ENCODE assay signal across 9 mouse cellular contexts in the genomic region with DNA sequence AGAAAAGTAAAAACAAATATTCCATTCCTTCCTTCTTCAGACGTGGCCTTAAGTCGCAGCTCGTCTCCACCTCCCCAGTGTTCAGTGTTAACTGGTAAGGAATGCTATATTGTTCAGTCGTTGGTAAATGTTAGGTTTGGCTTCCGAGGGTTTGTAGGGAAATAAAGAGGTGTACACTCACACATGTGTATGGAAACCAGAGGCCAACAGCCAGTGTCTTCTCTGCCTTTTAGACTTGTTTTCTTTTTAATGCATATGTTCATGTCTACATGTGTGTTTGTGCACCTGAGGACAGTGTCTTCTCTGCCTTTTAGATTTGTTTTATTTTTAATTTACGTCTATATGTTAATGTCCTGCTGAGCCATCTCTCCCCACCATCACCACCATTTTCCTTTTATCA. TPM values are rescaled to one million over a fixed set of nuclear protein-coding genes. Genes with fewer than 3 reads are reported as not detected.
DNase-seq lines count a peak whose midpoint lies in the region; ATAC-seq and TF ChIP-seq lines count a peak whose summit lies in the region.
"Had no signal": no experiment of that assay in that cellular context is flagged by ENCODE, and none has a peak within 500 bp of the region (broad histone marks: within the 10 kb centered on the region; RNA-seq: fewer than 3 reads in every experiment).

No protein-coding gene starts in this region.

- no peak for TF ChIP-seq CTCF in layer of hippocampus, adult 2 months (conservative IDR thresholded peaks at IDR 0.05)

- WGBS in embryonic facial prominence, embryonic 13.5 days = 39% methylated on average over 6 of the region's 6 CpGs
- WGBS in hindbrain, embryonic 11.5 days = 14% methylated on average over 6 of the region's 6 CpGs
- 11% methylated on average over 6 of the region's 6 CpGs for WGBS in midbrain, embryonic 16.5 days

- H3K4me3 ChIP-seq in layer of hippocampus, adult 2 months = no peak overlapping the region
- no peak overlapping the region for H3K4me3 ChIP-seq in embryonic facial prominence, embryonic 13.5 days
- H3K4me3 ChIP-seq in hindbrain, embryonic 11.5 days (ENCODE audit: low read depth, low read length) = no peak overlapping the region
- no peak overlapping the region for H3K4me3 ChIP-seq in midbrain, embryonic 16.5 days (ENCODE audit: low read depth, low read length)

- H3K36me3 ChIP-seq in embryonic facial prominence, embryonic 13.5 days = no peaks in the 10 kb centered on the region
- no peaks in the 10 kb centered on the region for H3K36me3 ChIP-seq in hindbrain, embryonic 11.5 days (ENCODE audit: control insufficient read depth, insufficient read depth, low read length)
- no peaks in the 10 kb centered on the region for H3K36me3 ChIP-seq in midbrain, embryonic 16.5 days (ENCODE audit: control insufficient read depth, insufficient read depth, low read length)

- H3K4me1 ChIP-seq in embryonic facial prominence, embryonic 13.5 days = peaks cover 26% of the 10 kb centered on the region
- peaks cover 12% of the 10 kb centered on the region for H3K4me1 ChIP-seq in hindbrain, embryonic 11.5 days (replicated peaks; ENCODE audit: control insufficient read depth, insufficient read depth, low read length)
- peaks cover 6% of the 10 kb centered on the region for H3K4me1 ChIP-seq in midbrain, embryonic 16.5 days (ENCODE audit: control insufficient read depth, insufficient read depth, low read length)

- no peak overlapping the region for H3K9ac ChIP-seq in embryonic facial prominence, embryonic 13.5 days
- no peak overlapping the region for H3K9ac ChIP-seq in hindbrain, embryonic 11.5 days (ENCODE audit: low read depth, low read length)
- H3K9ac ChIP-seq in midbrain, embryonic 16.5 days (ENCODE audit: low read depth, low read length) = no peak overlapping the region

- no peaks in the 10 kb centered on the region for H3K27me3 ChIP-seq in embryonic facial prominence, embryonic 13.5 days
- H3K27me3 ChIP-seq in hindbrain, embryonic 11.5 days (ENCODE audit: control insufficient read depth, insufficient read depth, low read length) = no peaks in the 10 kb centered on the region
- no peaks in the 10 kb centered on the region for H3K27me3 ChIP-seq in midbrain, embryonic 16.5 days (ENCODE audit: control insufficient read depth, insufficient read depth, low read depth, low read length)

- no peak for ATAC-seq in embryonic facial prominence, embryonic 13.5 days (ENCODE audit: insufficient number of reproducible peaks, insufficient read depth, low FRiP score, low TSS enrichment, low read depth)
- no peak for ATAC-seq in hindbrain, embryonic 11.5 days (ENCODE audit: low FRiP score)
- ATAC-seq in midbrain, embryonic 16.5 days = no peak

- peak overlapping the region; percentile 60 for H3K27ac ChIP-seq in layer of hippocampus, adult 2 months
- H3K27ac ChIP-seq in embryonic facial prominence, embryonic 13.5 days = peak overlapping the region; percentile 85; the same call in 1 of the 2 replicates
- peak overlapping the region; percentile 97 for H3K27ac ChIP-seq in hindbrain, embryonic 11.5 days (ENCODE audit: low read depth, low read length)
- peak overlapping the region; percentile 83 for H3K27ac ChIP-seq in midbrain, embryonic 16.5 days (ENCODE audit: low read length)

- no peak overlapping the region for H3K4me2 ChIP-seq in embryonic facial prominence, embryonic 13.5 days
- H3K4me2 ChIP-seq in hindbrain, embryonic 11.5 days (replicated peaks; ENCODE audit: low read depth, low read length) = no peak overlapping the region
- no peak overlapping the region for H3K4me2 ChIP-seq in midbrain, embryonic 16.5 days (ENCODE audit: low read length)

- 0 out of 2 replicates have a peak, but pooled peaks cover 3% of the 10 kb centered on the region for H3K9me3 ChIP-seq in embryonic facial prominence, embryonic 13.5 days
- no peaks in the 10 kb centered on the region for H3K9me3 ChIP-seq in hindbrain, embryonic 11.5 days (ENCODE audit: control insufficient read depth, low read length)
- no peaks in the 10 kb centered on the region for H3K9me3 ChIP-seq in midbrain, embryonic 16.5 days (replicated peaks; ENCODE audit: control insufficient read depth, low read length, poor library complexity, severe bottlenecking)

- DNase-seq in layer of hippocampus, adult 2 months (ENCODE audit: low spot score in 2 of 2) = no peak
- no peak for DNase-seq in layer of hippocampus, postnatal 25 days (ENCODE audit: extremely low spot score in 1 of 2, low spot score in 1 of 2)
- DNase-seq in hindbrain, embryonic 11.5 days (ENCODE audit: low spot score) = no peak
- DNase-seq in gastrocnemius, postnatal 25 days = no peak
- DNase-seq in urinary bladder, postnatal 25 days (ENCODE audit: low spot score) = no peak
- no peak for DNase-seq in left cerebral cortex, adult 18-20 months (ENCODE audit: low spot score in 2 of 2)
- DNase-seq: right cerebral cortex, adult 18-20 months had no signal

RNA-seq across cellular contexts. Expression of gene Foxk1, which starts 29.1 kb away (rescaled TPM):
- 10 to 100 TPM; 53.0 to 60.3 TPM for total RNA-seq in layer of hippocampus, adult 2 months (2021)
- 10 to 100 TPM; 40.6 to 45.7 TPM for total RNA-seq in layer of hippocampus, postnatal 25 days (2021)
- 5.0 and 6.3 TPM in 2 replicates for polyA plus RNA-seq in embryonic facial prominence, embryonic 13.5 days (2015; fragmentation: Nextera tagmentation; extraction: Ambion mirVana)
- 4.0 and 4.1 TPM in 2 replicates for polyA plus RNA-seq in hindbrain, embryonic 11.5 days (2014; fragmentation: Nextera tagmentation; extraction: Ambion mirVana)
- polyA plus RNA-seq in midbrain, embryonic 16.5 days (2015; fragmentation: Nextera tagmentation; extraction: Ambion mirVana) = 6.0 and 6.7 TPM in 2 replicates
- 10 to 100 TPM; 10.5 to 12.1 TPM for total RNA-seq in gastrocnemius, postnatal 25 days (2021)
- 10 to 100 TPM; 40.8 to 41.1 TPM for total RNA-seq in left cerebral cortex, adult 18-20 months (2021)
